Mouse (Mus musculus) limb, embryonic 13.5 days (tissue): ENCODE results near the gene Atxn2l. TPM values are rescaled to one million over a fixed set of nuclear protein-coding genes. Genes with fewer than 3 reads are reported as not detected.
A peak's percentile ranks its signal among the peaks of the same experiment; 100 is the strongest.

Source experiments
- ATAC-seq: fragments of 200-750 bp; cut with Nextera tagmentation; 2 replicates; pipeline ENCODE4 v1.8.0; 2017; ENCODE audit warnings: low read depth, moderate number of reproducible peaks, moderate TSS enrichment; ENCODE audit not compliant: low FRiP score
- H3K27ac ChIP-seq: fragments of 300-500 bp; sonication (generic); 2 replicates; pipeline ENCODE4 v1.5.1; 2015; ENCODE audit warnings: inconsistent platforms, mild to moderate bottlenecking, moderate library complexity
- H3K27me3 ChIP-seq: fragments of 300-500 bp; sonication (generic); 2 replicates; pipeline ENCODE4 v1.6.1; 2015; ENCODE audit warnings: mild to moderate bottlenecking, inconsistent platforms
- H3K36me3 ChIP-seq: fragments of 300-500 bp; sonication (generic); 2 replicates; pipeline ENCODE4 v1.6.1; 2015; ENCODE audit warnings: inconsistent platforms, mild to moderate bottlenecking, moderate library complexity
- H3K4me1 ChIP-seq: fragments of 300-500 bp; sonication (generic); 2 replicates; pipeline ENCODE4 v1.6.1; 2015; ENCODE audit warnings: inconsistent platforms
- H3K4me2 ChIP-seq: fragments of 300-500 bp; sonication (generic); replicated peaks from 2 replicates; pipeline ENCODE4 v1.6.1; 2015; ENCODE audit warnings: inconsistent platforms, mild to moderate bottlenecking, moderate library complexity
- H3K4me3 ChIP-seq: fragments of 300-500 bp; sonication (generic); 2 replicates; pipeline ENCODE4 v1.5.1; 2015; ENCODE audit warnings: moderate library complexity, mild to moderate bottlenecking, inconsistent platforms
- H3K9ac ChIP-seq: fragments of 300-500 bp; sonication (generic); 2 replicates; pipeline ENCODE4 v1.6.1; 2015; ENCODE audit warnings: mild to moderate bottlenecking, inconsistent platforms
- H3K9me3 ChIP-seq: fragments of 300-500 bp; sonication (generic); 2 replicates; pipeline ENCODE4 v1.6.1; 2016; ENCODE audit warnings: inconsistent platforms
- WGBS: fragments of 180-500 bp; shearing (Covaris S2); methylation state at CpG from one replicate; pipeline ENCODE4 v1.1.7; 2015; 5-methylcytosine and 5-hydroxymethylcytosine counted together
- polyA plus RNA-seq: library from polyadenylated mRNA; unstranded; fragments of >200 nt; fragmentation: Nextera tagmentation; extraction: Ambion mirVana; gene quantifications from 2 replicates; pipeline ENCODE4 v1.2.1, GENCODE M21; 2015

Atxn2l gene
- polyA plus RNA-seq, 1 experiment from 2014 or later, result 51.8 TPM

GRCm38 (mm10) chr7:126467834-126468627, 35.2 kb downstream of the Atxn2l start:
- no peak overlapping the region for H3K27ac ChIP-seq
- ATAC-seq, result no peak
- H3K4me3 ChIP-seq, result no peak overlapping the region
- no peak overlapping the region for H3K9ac ChIP-seq
- 88% methylated on average over 18 of the region's 18 CpGs for WGBS
- H3K36me3 ChIP-seq, result peaks cover 70% of the 10 kb centered on the region
- H3K4me2 ChIP-seq, result no peak overlapping the region
- H3K27me3 ChIP-seq, result no peaks in the 10 kb centered on the region
- peaks cover 27% of the 10 kb centered on the region for H3K4me1 ChIP-seq
- no peaks in the 10 kb centered on the region for H3K9me3 ChIP-seq

DNA sequence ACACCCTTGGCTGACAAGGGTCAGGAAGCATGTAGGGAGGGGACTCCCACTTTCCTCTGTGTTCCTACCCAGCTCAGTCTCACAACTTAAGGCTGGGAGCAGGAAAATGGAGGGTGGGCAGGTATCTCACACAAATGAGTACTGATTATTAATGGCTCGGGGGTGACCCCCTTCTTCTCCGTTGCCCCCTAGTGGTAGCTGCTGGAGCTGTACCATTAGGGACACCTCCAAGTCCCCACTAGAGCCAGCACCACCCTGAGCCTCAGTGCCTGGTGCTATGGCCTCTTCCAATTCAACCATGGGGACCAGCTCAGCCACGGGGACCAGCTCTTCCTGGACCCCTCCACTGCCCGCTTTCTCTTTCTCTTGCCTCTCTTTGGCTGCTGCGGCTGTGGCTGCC, 36.0 kb downstream of the Atxn2l start:
- peaks cover 63% of the 10 kb centered on the region for H3K36me3 ChIP-seq
- no peak overlapping the region for H3K4me3 ChIP-seq
- peaks cover 31% of the 10 kb centered on the region for H3K4me1 ChIP-seq
- 72% methylated on average over 5 of the region's 5 CpGs for WGBS
- H3K9ac ChIP-seq, result no peak overlapping the region
- no peak overlapping the region for H3K27ac ChIP-seq
- H3K27me3 ChIP-seq, result no peaks in the 10 kb centered on the region
- H3K4me2 ChIP-seq, result no peak overlapping the region
- H3K9me3 ChIP-seq, result no peaks in the 10 kb centered on the region
- no peak for ATAC-seq

DNA sequence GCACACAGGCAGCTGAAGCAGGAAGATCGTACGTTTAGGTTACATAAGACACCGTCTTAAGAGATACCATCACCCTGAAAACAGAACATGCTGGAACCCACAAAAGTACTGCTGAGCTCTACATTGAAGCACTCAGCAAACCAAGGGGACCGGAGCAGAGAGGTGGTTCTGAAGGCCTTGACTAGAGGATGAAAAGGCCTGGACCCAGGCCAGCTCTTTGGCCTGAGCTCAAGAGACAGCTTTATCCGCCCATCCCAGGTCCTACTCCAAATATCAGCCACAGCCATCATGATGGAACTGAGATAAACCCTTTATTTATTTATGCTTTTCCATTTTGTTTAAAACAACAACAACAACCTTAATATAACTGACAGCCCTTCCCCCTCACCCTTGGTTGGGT, 36.5 kb downstream of the Atxn2l start:
- no peak for ATAC-seq
- H3K27ac ChIP-seq, result 0 out of 2 replicates have a peak overlapping the region, but pooled peaks have one; percentile 39
- H3K4me3 ChIP-seq, result no peak overlapping the region
- H3K36me3 ChIP-seq, result peaks cover 57% of the 10 kb centered on the region
- no peak overlapping the region for H3K9ac ChIP-seq
- H3K9me3 ChIP-seq, result no peaks in the 10 kb centered on the region
- no peak overlapping the region for H3K4me2 ChIP-seq
- WGBS, result 93% methylated on average over 5 of the region's 5 CpGs
- H3K27me3 ChIP-seq, result no peaks in the 10 kb centered on the region
- peaks cover 31% of the 10 kb centered on the region for H3K4me1 ChIP-seq

GRCm38 (mm10) chr7:126466116-126466515, 37.1 kb downstream of the Atxn2l start:
- no peak for ATAC-seq
- Histone ChIP-seq H3K36me3 (peaks cover 51% of the 10 kb centered on the region), H3K27me3 (no peaks in the 10 kb centered on the region), H3K9ac (no peak overlapping the region), H3K4me1 (peaks cover 32% of the 10 kb centered on the region), H3K27ac (0 out of 2 replicates have a peak overlapping the region, but pooled peaks have one; percentile 39), H3K4me3 (no peak overlapping the region), H3K9me3 (no peaks in the 10 kb centered on the region), H3K4me2 (no peak overlapping the region)
- 60% methylated on average over 9 of the region's 9 CpGs for WGBS

GRCm38 (mm10) chr7:126465246-126466030, 37.8 kb downstream of the Atxn2l start:
- 47% methylated on average over 7 of the region's 7 CpGs for WGBS

GRCm38 (mm10) chr7:126464836-126465235, 38.4 kb downstream of the Atxn2l start:
- Histone ChIP-seq H3K9ac (no peak overlapping the region), H3K9me3 (no peaks in the 10 kb centered on the region), H3K27ac (peak overlapping the region; percentile 53; the same call in 1 of the 2 replicates), H3K4me2 (no peak overlapping the region), H3K36me3 (peaks cover 39% of the 10 kb centered on the region), H3K4me1 (peaks cover 40% of the 10 kb centered on the region), H3K4me3 (no peak overlapping the region), H3K27me3 (no peaks in the 10 kb centered on the region)
- WGBS, result 33% methylated on average over 5 of the region's 5 CpGs
- no peak for ATAC-seq

More at GRCm38 (mm10) chr7:126465246-126466030, 37.8 kb downstream of the Atxn2l start:
- Histone ChIP-seq H3K9me3 (no peaks in the 10 kb centered on the region), H3K27ac (peak overlapping the region; percentile 53; the same call in 1 of the 2 replicates), H3K9ac (no peak overlapping the region), H3K4me1 (peaks cover 39% of the 10 kb centered on the region), H3K4me3 (no peak overlapping the region), H3K4me2 (no peak overlapping the region), H3K36me3 (peaks cover 45% of the 10 kb centered on the region), H3K27me3 (no peaks in the 10 kb centered on the region)
- ATAC-seq, result peak; percentile 52; the same call in 1 of the 2 replicates

- Histone ChIP-seq H3K4me1 (peaks cover 40% of the 10 kb centered on the region), H3K4me2 (0 out of 2 replicates have a peak overlapping the region, but pooled peaks have one; percentile 1), H3K27ac (peak overlapping the region; percentile 15; the same call in 1 of the 2 replicates), H3K9ac (peak overlapping the region; percentile 25; the same call in 1 of the 2 replicates), H3K36me3 (peaks cover 32% of the 10 kb centered on the region), H3K27me3 (no peaks in the 10 kb centered on the region), H3K9me3 (no peaks in the 10 kb centered on the region), H3K4me3 (no peak overlapping the region)
- 50% methylated on average over 4 of the region's 4 CpGs for WGBS
- ATAC-seq, result 0 out of 2 replicates have a peak, but pooled peaks have one; percentile 5
These were observed 39.1 kb downstream of the Atxn2l start for GRCm38 (mm10) chr7:126464121-126464520.

DNA sequence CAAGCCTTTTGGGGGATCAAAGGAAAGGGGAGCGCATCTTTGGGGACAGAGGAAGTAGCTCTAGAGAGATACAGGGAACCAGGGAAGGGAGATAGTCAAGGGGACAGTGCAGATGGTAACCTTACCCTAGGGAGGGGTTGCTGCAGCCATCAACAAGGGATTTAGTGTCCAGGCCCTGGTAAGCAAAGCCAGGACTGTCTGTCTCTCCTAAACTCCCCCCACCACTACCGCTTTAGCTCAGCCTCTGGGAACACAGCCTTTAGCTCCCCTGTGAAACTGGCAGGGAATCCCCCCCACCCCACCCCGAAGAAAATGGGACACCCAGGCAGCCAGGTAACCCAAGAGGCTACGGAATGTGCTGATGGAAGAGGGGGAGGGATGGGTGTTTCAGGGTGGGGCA, 39.7 kb downstream of the Atxn2l start:
- WGBS, result 48% methylated on average over 4 of the region's 4 CpGs
- Histone ChIP-seq H3K9me3 (no peaks in the 10 kb centered on the region), H3K27me3 (no peaks in the 10 kb centered on the region), H3K4me3 (no peak overlapping the region), H3K4me1 (peaks cover 40% of the 10 kb centered on the region), H3K36me3 (peaks cover 26% of the 10 kb centered on the region), H3K9ac (0 out of 2 replicates have a peak overlapping the region, but pooled peaks have one; percentile 25), H3K4me2 (0 out of 2 replicates have a peak overlapping the region, but pooled peaks have one; percentile 1), H3K27ac (peak overlapping the region; percentile 15; the same call in 1 of the 2 replicates)
- ATAC-seq, result no peak

DNA sequence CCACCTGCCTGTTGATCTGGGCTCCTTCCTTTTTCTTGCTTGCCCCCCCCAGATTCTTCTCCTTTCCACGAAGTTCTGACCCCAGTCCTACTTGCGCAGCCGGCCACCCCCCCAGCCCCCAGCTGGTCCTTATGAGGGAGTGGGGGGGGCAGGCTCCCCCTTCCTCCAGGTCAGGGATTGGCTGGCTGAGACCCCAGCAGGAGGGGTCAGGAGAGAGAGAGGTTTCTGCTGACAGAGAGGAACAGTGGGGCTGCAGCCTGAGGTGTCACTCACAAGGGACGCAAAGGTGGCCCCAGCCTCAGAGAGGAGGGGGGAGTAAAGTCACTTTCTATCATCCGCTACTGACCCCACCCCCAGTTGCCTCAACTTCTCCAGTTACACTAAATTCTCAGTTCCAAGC, 40.2 kb downstream of the Atxn2l start, which contains the start of gene Atp2a1:
Atp2a1 (minus strand) TSS at position 105 of the 400 bp plus-strand sequence.
- Histone ChIP-seq H3K4me2 (peak within 1 kb of the TSS; percentile 21), H3K27me3 (no peaks in the 10 kb centered on the region), H3K4me3 (peak within 1 kb of the TSS; percentile 3; the same call in 1 of the 2 replicates), H3K27ac (peak within 1 kb of the TSS; percentile 52; the same call in 1 of the 2 replicates), H3K4me1 (peaks cover 40% of the 10 kb centered on the region), H3K36me3 (peaks cover 21% of the 10 kb centered on the region), H3K9me3 (no peaks in the 10 kb centered on the region), H3K9ac (peak within 1 kb of the TSS; percentile 43)
- ATAC-seq, result no peak
- WGBS, result 38% methylated on average over 5 of the region's 5 CpGs

- Histone ChIP-seq H3K4me3 (peak overlapping the region; percentile 3), H3K9ac (peak overlapping the region; percentile 43; the same call in 1 of the 2 replicates), H3K9me3 (no peaks in the 10 kb centered on the region), H3K27ac (peak overlapping the region; percentile 52; the same call in 1 of the 2 replicates), H3K27me3 (no peaks in the 10 kb centered on the region), H3K36me3 (peaks cover 7% of the 10 kb centered on the region; the same call in 1 of the 2 replicates), H3K4me2 (peak overlapping the region; percentile 21), H3K4me1 (peaks cover 40% of the 10 kb centered on the region)
- 66% methylated on average over 3 of the region's 3 CpGs for WGBS
- no peak for ATAC-seq
These were observed 41.6 kb downstream of the Atxn2l start for GRCm38 (mm10) chr7:126461626-126462025.

GRCm38 (mm10) chr7:126460623-126461399, 42.4 kb downstream of the Atxn2l start:
- peak overlapping the region; percentile 15; the same call in 1 of the 2 replicates for H3K4me3 ChIP-seq
- H3K36me3 ChIP-seq, result no peaks in the 10 kb centered on the region
- no peaks in the 10 kb centered on the region for H3K9me3 ChIP-seq
- H3K4me1 ChIP-seq, result peaks cover 36% of the 10 kb centered on the region
- H3K27me3 ChIP-seq, result no peaks in the 10 kb centered on the region
- peak overlapping the region; percentile 48; the same call in 1 of the 2 replicates for H3K27ac ChIP-seq
- H3K9ac ChIP-seq, result peak overlapping the region; percentile 21; the same call in 1 of the 2 replicates
- WGBS, result 32% methylated on average over 10 of the region's 10 CpGs
- peak overlapping the region; percentile 21 for H3K4me2 ChIP-seq
- peak; percentile 12; the same call in 1 of the 2 replicates for ATAC-seq
